Mouse (Mus musculus) CH12.LX (cell line): ENCODE data around the gene Ppm1n. TPM values are rescaled to one million over a fixed set of nuclear protein-coding genes. Genes with fewer than 3 reads are reported as not detected.

Experiments used
- DNase-seq: peaks from one replicate; pipeline ENCODE4 v3.0.0-alpha.2; 2013; ENCODE audit errors: extremely low read depth
- H3K27ac ChIP-seq: 2 replicates; pipeline ENCODE4 v1.5.1; 2012; ENCODE audit warnings: low read depth, mild to moderate bottlenecking, control low read depth, moderate library complexity; ENCODE audit not compliant: insufficient read depth
- H3K27me3 ChIP-seq: replicated peaks from 2 replicates; pipeline ENCODE3; 2012; ENCODE audit warnings: inconsistent platforms
- H3K36me3 ChIP-seq, 2 experiments: replicated peaks in 1 of 2; 2 replicates each; pipeline versions ENCODE3 to v1.6.1; 2012; ENCODE audit warnings: inconsistent platforms in 1 of 2, low read length in 1 of 2, mild to moderate bottlenecking in 1 of 2, mixed read lengths in 1 of 2, moderate library complexity in 1 of 2; ENCODE audit not compliant: control insufficient read depth in 1 of 2, insufficient read depth in 1 of 2
- H3K4me1 ChIP-seq, 2 experiments: 2 replicates each; pipeline ENCODE4 v1.6.1; 2012; ENCODE audit warnings: inconsistent platforms in 1 of 2, moderate library complexity in 1 of 2; ENCODE audit not compliant: insufficient read depth in 2 of 2, control insufficient read depth in 1 of 2
- H3K4me2 ChIP-seq: 2 replicates; pipeline ENCODE4 v1.6.1; 2012; ENCODE audit warnings: low read depth, mild to moderate bottlenecking, control low read depth; ENCODE audit not compliant: poor library complexity, insufficient read depth, severe bottlenecking
- H3K4me3 ChIP-seq, 3 experiments: fragments of 150-350 bp in 1 of 3; sonication (generic) in 1 of 3; replicated peaks in 1 of 3; 2 replicates each; pipeline versions ENCODE3 to v1.5.1; 2011 to 2012; ENCODE audit warnings: low read depth in 2 of 3, low read length in 2 of 3, mild to moderate bottlenecking in 2 of 3, moderate library complexity in 2 of 3, control low read depth in 1 of 3, improper control_type of control experiment in 1 of 3, inconsistent platforms in 1 of 3, mixed read lengths in 1 of 3; ENCODE audit not compliant: poor library complexity in 1 of 3
- H3K79me2 ChIP-seq: replicated peaks from 2 replicates; pipeline ENCODE4 v1.6.1; 2012; ENCODE audit warnings: mild to moderate bottlenecking, moderate library complexity; ENCODE audit not compliant: control insufficient read depth, poor library complexity, insufficient read depth, severe bottlenecking; ENCODE audit errors: extremely low read depth
- H3K9ac ChIP-seq: 2 replicates; pipeline ENCODE4 v1.6.1; 2012; ENCODE audit warnings: low read depth, mild to moderate bottlenecking, control low read depth, moderate library complexity; ENCODE audit not compliant: insufficient read depth
- H3K9me3 ChIP-seq: replicated peaks from 2 replicates; pipeline ENCODE3; 2012; ENCODE audit warnings: low read length, inconsistent platforms, mixed read lengths
- BHLHE40 ChIP-seq: IDR thresholded peaks from 2 replicates; pipeline ENCODE4 v1.6.1; 2011; ENCODE audit warnings: mild to moderate bottlenecking, low read depth, low read length, improper control_type of control experiment
- CTCF ChIP-seq, 2 experiments: IDR thresholded peaks in 1 of 2; conservative IDR thresholded peaks in 1 of 2; 2 replicates each; pipeline ENCODE4 v1.5.1; 2011 to 2012; ENCODE audit warnings: low read depth in 2 of 2, low read length in 2 of 2, improper control_type of control experiment in 1 of 2, inconsistent platforms in 1 of 2, mild to moderate bottlenecking in 1 of 2, moderate library complexity in 1 of 2
- E2F4 ChIP-seq: IDR thresholded peaks from 2 replicates; pipeline ENCODE4 v1.6.1; 2011; ENCODE audit warnings: low read depth, low read length, improper control_type of control experiment; ENCODE audit not compliant: insufficient replicate concordance
- HCFC1 ChIP-seq: IDR thresholded peaks from 2 replicates; pipeline ENCODE4 v1.6.1; 2012; ENCODE audit warnings: low read depth, mild to moderate bottlenecking, inconsistent platforms, low read length, improper control_type of control experiment
- JUND ChIP-seq: conservative IDR thresholded peaks from 2 replicates; pipeline ENCODE4 v1.6.1; 2011; ENCODE audit warnings: low read depth, low read length, improper control_type of control experiment
- MAFK ChIP-seq: IDR thresholded peaks from 2 replicates; pipeline ENCODE4 v1.6.1; 2011; ENCODE audit warnings: low read length, improper control_type of control experiment; ENCODE audit not compliant: insufficient replicate concordance
- MAX ChIP-seq: IDR thresholded peaks from 2 replicates; pipeline ENCODE4 v1.6.1; 2011; ENCODE audit warnings: low read length, improper control_type of control experiment
- MAZ ChIP-seq: IDR thresholded peaks from 2 replicates; pipeline ENCODE4 v1.6.1; 2012; ENCODE audit warnings: low read depth, mild to moderate bottlenecking, inconsistent platforms, low read length, improper control_type of control experiment, moderate library complexity
- MEF2A ChIP-seq: IDR thresholded peaks from 2 replicates; pipeline ENCODE4 v1.6.1; 2014; ENCODE audit warnings: low read depth, mild to moderate bottlenecking, inconsistent platforms, low read length, improper control_type of control experiment, borderline replicate concordance
- MXI1 ChIP-seq: IDR thresholded peaks from 2 replicates; pipeline ENCODE4 v1.6.1; 2011; ENCODE audit warnings: mild to moderate bottlenecking, low read depth, low read length, improper control_type of control experiment
- MYC ChIP-seq: IDR thresholded peaks from 2 replicates; pipeline ENCODE4 v1.6.1; 2011; ENCODE audit warnings: low read depth, mild to moderate bottlenecking, improper control_type of control experiment, low read length
- NRF1 ChIP-seq: IDR thresholded peaks from 2 replicates; pipeline ENCODE4 v1.6.1; 2014; ENCODE audit warnings: low read depth, mild to moderate bottlenecking, inconsistent platforms, low read length, improper control_type of control experiment, moderate library complexity
- PAX5 ChIP-seq: IDR thresholded peaks from 2 replicates; pipeline ENCODE4 v1.6.1; 2012; ENCODE audit warnings: low read length, inconsistent platforms, mixed read lengths
- POLR2A ChIP-seq: IDR thresholded peaks from 2 replicates; pipeline ENCODE4 v1.6.1; 2011; ENCODE audit warnings: low read depth, mild to moderate bottlenecking, improper control_type of control experiment, low read length
- RAD21 ChIP-seq: IDR thresholded peaks from 2 replicates; pipeline ENCODE4 v1.6.1; 2011; ENCODE audit warnings: low read depth, mild to moderate bottlenecking, low read length, improper control_type of control experiment, moderate library complexity
- SIN3A ChIP-seq: IDR thresholded peaks from 2 replicates; pipeline ENCODE4 v1.6.1; 2012; ENCODE audit warnings: low read length, improper control_type of control experiment, inconsistent platforms
- SMC3 ChIP-seq: IDR thresholded peaks from 2 replicates; pipeline ENCODE4 v1.6.1; 2011; ENCODE audit warnings: low read depth, low read length, improper control_type of control experiment
- USF2 ChIP-seq: conservative IDR thresholded peaks from 2 replicates; pipeline ENCODE4 v1.6.1; 2011; ENCODE audit warnings: low read depth, low read length, improper control_type of control experiment
- ZC3H11A ChIP-seq: IDR thresholded peaks from 2 replicates; pipeline ENCODE4 v1.6.1; 2012; ENCODE audit warnings: low read depth, mild to moderate bottlenecking, inconsistent platforms, low read length, improper control_type of control experiment
- ZMIZ1 ChIP-seq: IDR thresholded peaks from 2 replicates; pipeline ENCODE4 v1.6.1; 2012; ENCODE audit warnings: low read depth, mild to moderate bottlenecking, inconsistent platforms, low read length, improper control_type of control experiment
- ZNF384 ChIP-seq: IDR thresholded peaks from 2 replicates; pipeline ENCODE4 v1.6.1; 2012; ENCODE audit warnings: low read depth, low read length, improper control_type of control experiment, inconsistent platforms
- dilution Hi-C: fragments of 300-500 bp; cut with MboI; formaldehyde crosslinking; loops from 2 replicates; pipeline ENCODE4 v1.14.3; 2020; ENCODE audit warnings: low sequenced_read_pairs; ENCODE audit not compliant: extremely low pct_unique_long_range_greater_than_20kb, extremely low pct_ligation_motif_present
- in situ Hi-C: fragments of 300-500 bp; cut with MboI; formaldehyde crosslinking; loops from 3 replicates; pipeline ENCODE4 v1.14.3; 2019; ENCODE audit warnings: low sequenced_read_pairs, low pct_ligation_motif_present, low pct_unique_long_range_greater_than_20kb, mixed read lengths
- polyA plus RNA-seq: library from polyadenylated mRNA; unstranded; fragments of >175 nt; gene quantifications from 2 replicates; pipeline ENCODE4 v1.2.1, GENCODE M21; 2012; ENCODE audit warnings: low read depth; ENCODE audit not compliant: insufficient read length
- total RNA-seq, 2 experiments: library from RNA; depleted of rRNA; stranded (reverse); fragments of 300-350 nt in 1 of 2; fragments of >200 nt in 1 of 2; gene quantifications; 2 replicates each; pipeline ENCODE4 v1.2.3; 2012 to 2014

Ppm1n gene
- total and polyA plus RNA-seq, 3 experiments, result not detected

DNA sequence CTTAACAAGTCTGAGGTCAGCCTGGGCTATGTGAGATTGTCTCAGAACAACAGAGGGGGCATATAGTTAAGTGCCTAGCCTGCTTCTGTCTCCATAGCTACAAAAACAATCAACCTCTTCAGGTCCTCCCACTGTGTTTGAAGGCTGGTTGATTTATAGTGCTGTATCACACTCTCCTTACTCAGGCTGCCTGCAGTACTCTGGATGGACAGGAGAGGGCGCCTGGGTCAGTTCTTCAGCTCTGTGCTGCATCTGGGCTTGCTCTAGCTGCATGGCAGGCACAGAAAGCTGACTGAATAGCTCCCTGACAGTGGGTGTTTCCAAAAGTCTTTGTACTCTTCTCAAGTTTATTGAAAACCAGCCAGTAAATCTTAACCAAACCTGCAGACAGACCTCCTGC is 40.4 kb downstream of the Ppm1n start:
- Histone ChIP-seq H3K79me2 (no peaks in the 10 kb centered on the region; the same call in none of the 2 replicates), H3K27me3 (no peaks in the 10 kb centered on the region), H3K27ac (no peak overlapping the region), H3K36me3 (peaks cover 0 to 39% of the 10 kb centered on the region in 2 experiments), H3K4me2 (no peak overlapping the region), H3K9ac (no peak overlapping the region), H3K4me3 (no peak overlapping the region), H3K9me3 (no peaks in the 10 kb centered on the region), H3K4me1 (peaks cover 2 to 23% of the 10 kb centered on the region in 2 experiments; a peak in 3 of 4 replicates)
- no peak for TF ChIP-seq USF2
- peak; percentile 76 for TF ChIP-seq ZC3H11A
- TF ChIP-seq POLR2A, result no peak
- TF ChIP-seq ZMIZ1, result no peak
- TF ChIP-seq SIN3A, result no peak
- 0 out of 2 replicates have a peak, but pooled peaks have one; percentile 12 for TF ChIP-seq MAX
- no peak for TF ChIP-seq MEF2A
- no peak for TF ChIP-seq BHLHE40
- TF ChIP-seq SMC3, result peak; percentile 99
- TF ChIP-seq CTCF (conservative IDR thresholded peaks at IDR 0.05 in 1 of 2, IDR thresholded peaks at IDR 0.05 in 1 of 2; ENCODE audit: low read depth in 2 of 2, low read length in 2 of 2), result peak; percentile 98 to 99
- peak; percentile 87 for TF ChIP-seq RAD21
- TF ChIP-seq ZNF384, result no peak
- TF ChIP-seq MAFK, result no peak
- 0 out of 2 replicates have a peak, but pooled peaks have one; percentile 15 for TF ChIP-seq NRF1
- TF ChIP-seq MAZ, result no peak
- TF ChIP-seq E2F4, result no peak
- no peak for TF ChIP-seq PAX5
- no peak for TF ChIP-seq MXI1
- 0 out of 2 replicates have a peak, but pooled peaks have one; percentile 10 for TF ChIP-seq JUND
- TF ChIP-seq MYC, result 0 out of 2 replicates have a peak, but pooled peaks have one; percentile 41
- DNase-seq, result peak; percentile 89
- in situ Hi-C loops (no loop called here), dilution Hi-C loops (no loop called here)

DNA sequence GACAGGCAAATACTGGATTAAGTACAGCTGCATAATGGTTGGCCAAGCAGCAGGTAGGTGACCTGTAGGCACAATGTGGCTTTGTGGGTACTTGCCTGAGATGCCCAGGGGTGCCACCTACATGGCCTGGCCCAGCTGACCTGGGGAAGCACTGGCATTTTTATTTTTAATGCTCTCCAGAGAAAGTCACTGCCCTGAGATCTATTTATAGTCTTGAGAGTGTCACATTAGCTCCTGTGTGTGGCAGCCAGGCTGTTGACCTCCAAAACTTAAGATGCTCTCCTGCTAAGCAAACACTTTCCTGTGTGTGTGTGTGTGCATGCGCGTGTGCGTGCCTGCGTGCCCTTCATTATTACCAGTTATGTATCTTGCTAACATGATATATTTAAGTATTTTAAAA is 41.5 kb downstream of the Ppm1n start:
- Histone ChIP-seq H3K4me1 (peaks cover 0 to 20% of the 10 kb centered on the region in 2 experiments; a peak in 2 of 4 replicates), H3K4me3 (no peak overlapping the region), H3K4me2 (no peak overlapping the region), H3K9ac (no peak overlapping the region), H3K9me3 (no peaks in the 10 kb centered on the region), H3K36me3 (peaks cover 0 to 39% of the 10 kb centered on the region in 2 experiments), H3K27ac (no peak overlapping the region), H3K79me2 (peaks cover 3% of the 10 kb centered on the region), H3K27me3 (no peaks in the 10 kb centered on the region)
- dilution Hi-C loops, result no loop called here
- TF ChIP-seq PAX5, result no peak
- TF ChIP-seq JUND, result no peak
- no peak for TF ChIP-seq MEF2A
- no peak for TF ChIP-seq HCFC1
- TF ChIP-seq POLR2A, result no peak
- TF ChIP-seq MAZ, result no peak
- no peak for TF ChIP-seq MYC
- no peak for TF ChIP-seq NRF1
- in situ Hi-C loops, result no loop called here
- no peak for DNase-seq
